Mouse (Mus musculus): ENCODE results near the gene Gpc3. TPM values are rescaled to one million over a fixed set of nuclear protein-coding genes. Genes with fewer than 3 reads are reported as not detected.

Gene Gpc3
- polyA plus RNA-seq, 1 experiment = 9.6 TPM

- no peaks in the 10 kb centered on the region for H3K4me1 ChIP-seq (ENCODE audit: control insufficient read depth, insufficient read depth, insufficient read length, low read length)
- H3K4me3 ChIP-seq (ENCODE audit: insufficient read depth, low read depth, low read length) = no peak overlapping the region
- no peak overlapping the region for H3K27ac ChIP-seq (replicated peaks; ENCODE audit: low read depth, low read length)
Measured at GRCm38 (mm10) chrX:52514553-52514952, 99.2 kb downstream of the Gpc3 start.

- H3K4me3 ChIP-seq (ENCODE audit: insufficient read depth, low read depth, low read length) = no peak overlapping the region
- H3K27ac ChIP-seq (replicated peaks; ENCODE audit: low read depth, low read length) = no peak overlapping the region
- H3K4me1 ChIP-seq (ENCODE audit: control insufficient read depth, insufficient read depth, insufficient read length, low read length) = no peaks in the 10 kb centered on the region
Measured at GRCm38 (mm10) chrX:52511151-52511550, 102.6 kb downstream of the Gpc3 start.

- Histone ChIP-seq H3K27ac (replicated peaks; ENCODE audit: low read depth, low read length) (no peak overlapping the region), H3K4me1 (ENCODE audit: control insufficient read depth, insufficient read depth, insufficient read length, low read length) (no peaks in the 10 kb centered on the region), H3K4me3 (ENCODE audit: insufficient read depth, low read depth, low read length) (no peak overlapping the region)
Measured at GRCm38 (mm10) chrX:52503857-52504256, 109.9 kb downstream of the Gpc3 start.

GRCm38 (mm10) chrX:52489461-52489860 lies 124.3 kb downstream of the Gpc3 start:
- Histone ChIP-seq H3K4me1 (ENCODE audit: control insufficient read depth, insufficient read depth, insufficient read length, low read length) (no peaks in the 10 kb centered on the region), H3K27ac (replicated peaks; ENCODE audit: low read depth, low read length) (no peak overlapping the region), H3K4me3 (ENCODE audit: insufficient read depth, low read depth, low read length) (no peak overlapping the region)

GRCm38 (mm10) chrX:52455074-52455588 lies 158.6 kb downstream of the Gpc3 start:
- no peaks in the 10 kb centered on the region for H3K4me1 ChIP-seq (ENCODE audit: control insufficient read depth, insufficient read depth, insufficient read length, low read length)
- H3K27ac ChIP-seq (replicated peaks; ENCODE audit: low read depth, low read length) = no peak overlapping the region
- no peak overlapping the region for H3K4me3 ChIP-seq (ENCODE audit: insufficient read depth, low read depth, low read length)

- Histone ChIP-seq H3K4me3 (ENCODE audit: insufficient read depth, low read depth, low read length) (no peak overlapping the region), H3K27ac (replicated peaks; ENCODE audit: low read depth, low read length) (no peak overlapping the region)
Measured at GRCm38 (mm10) chrX:52453445-52454182, 160.1 kb downstream of the Gpc3 start.

GRCm38 (mm10) chrX:52449177-52449576 lies 164.6 kb downstream of the Gpc3 start:
- H3K27ac ChIP-seq (replicated peaks; ENCODE audit: low read depth, low read length) = no peak overlapping the region
- H3K4me1 ChIP-seq (ENCODE audit: control insufficient read depth, insufficient read depth, insufficient read length, low read length) = no peaks in the 10 kb centered on the region
- H3K4me3 ChIP-seq (ENCODE audit: insufficient read depth, low read depth, low read length) = no peak overlapping the region

More at GRCm38 (mm10) chrX:52453445-52454182, 160.1 kb downstream of the Gpc3 start:
- H3K4me1 ChIP-seq (ENCODE audit: control insufficient read depth, insufficient read depth, insufficient read length, low read length) = no peaks in the 10 kb centered on the region

- no peak overlapping the region for H3K27ac ChIP-seq (replicated peaks; ENCODE audit: low read depth, low read length)
- H3K4me3 ChIP-seq (ENCODE audit: insufficient read depth, low read depth, low read length) = no peak overlapping the region
- H3K4me1 ChIP-seq (ENCODE audit: control insufficient read depth, insufficient read depth, insufficient read length, low read length) = no peaks in the 10 kb centered on the region
Measured at GRCm38 (mm10) chrX:52448496-52448895, 165.3 kb downstream of the Gpc3 start.

- no peak overlapping the region for H3K27ac ChIP-seq (replicated peaks; ENCODE audit: low read depth, low read length)
Measured at GRCm38 (mm10) chrX:52446530-52446929, 167.2 kb downstream of the Gpc3 start.

GRCm38 (mm10) chrX:52444977-52445376 lies 168.8 kb downstream of the Gpc3 start:
- Histone ChIP-seq H3K4me3 (ENCODE audit: insufficient read depth, low read depth, low read length) (no peak overlapping the region), H3K4me1 (ENCODE audit: control insufficient read depth, insufficient read depth, insufficient read length, low read length) (no peaks in the 10 kb centered on the region), H3K27ac (replicated peaks; ENCODE audit: low read depth, low read length) (no peak overlapping the region)

More at GRCm38 (mm10) chrX:52446530-52446929, 167.2 kb downstream of the Gpc3 start:
- Histone ChIP-seq H3K4me3 (ENCODE audit: insufficient read depth, low read depth, low read length) (no peak overlapping the region), H3K4me1 (ENCODE audit: control insufficient read depth, insufficient read depth, insufficient read length, low read length) (no peaks in the 10 kb centered on the region)

- Histone ChIP-seq H3K4me1 (ENCODE audit: control insufficient read depth, insufficient read depth, insufficient read length, low read length) (no peaks in the 10 kb centered on the region), H3K4me3 (ENCODE audit: insufficient read depth, low read depth, low read length) (no peak overlapping the region), H3K27ac (replicated peaks; ENCODE audit: low read depth, low read length) (no peak overlapping the region)
Measured at GRCm38 (mm10) chrX:52441798-52442197, 172.0 kb downstream of the Gpc3 start.

GRCm38 (mm10) chrX:52439421-52439820 lies 174.3 kb downstream of the Gpc3 start:
- H3K4me1 ChIP-seq (ENCODE audit: control insufficient read depth, insufficient read depth, insufficient read length, low read length) = no peaks in the 10 kb centered on the region
- no peak overlapping the region for H3K4me3 ChIP-seq (ENCODE audit: insufficient read depth, low read depth, low read length)
- no peak overlapping the region for H3K27ac ChIP-seq (replicated peaks; ENCODE audit: low read depth, low read length)

- H3K27ac ChIP-seq (replicated peaks; ENCODE audit: low read depth, low read length) = no peak overlapping the region
- no peak overlapping the region for H3K4me3 ChIP-seq (ENCODE audit: insufficient read depth, low read depth, low read length)
- no peaks in the 10 kb centered on the region for H3K4me1 ChIP-seq (ENCODE audit: control insufficient read depth, insufficient read depth, insufficient read length, low read length)
Measured at GRCm38 (mm10) chrX:52425605-52426004, 188.1 kb downstream of the Gpc3 start.

GRCm38 (mm10) chrX:52419850-52420249 lies 193.9 kb downstream of the Gpc3 start:
- Histone ChIP-seq H3K4me3 (ENCODE audit: insufficient read depth, low read depth, low read length) (no peak overlapping the region), H3K4me1 (ENCODE audit: control insufficient read depth, insufficient read depth, insufficient read length, low read length) (no peaks in the 10 kb centered on the region), H3K27ac (replicated peaks; ENCODE audit: low read depth, low read length) (no peak overlapping the region)

GRCm38 (mm10) chrX:52412936-52413335 lies 200.8 kb downstream of the Gpc3 start:
- Histone ChIP-seq H3K27ac (replicated peaks; ENCODE audit: low read depth, low read length) (no peak overlapping the region), H3K4me1 (ENCODE audit: control insufficient read depth, insufficient read depth, insufficient read length, low read length) (no peaks in the 10 kb centered on the region)

GRCm38 (mm10) chrX:52401188-52401587 lies 212.6 kb downstream of the Gpc3 start:
- H3K4me3 ChIP-seq (ENCODE audit: insufficient read depth, low read depth, low read length) = no peak overlapping the region
- no peaks in the 10 kb centered on the region for H3K4me1 ChIP-seq (ENCODE audit: control insufficient read depth, insufficient read depth, insufficient read length, low read length)
- no peak overlapping the region for H3K27ac ChIP-seq (replicated peaks; ENCODE audit: low read depth, low read length)

More at GRCm38 (mm10) chrX:52412936-52413335, 200.8 kb downstream of the Gpc3 start:
- H3K4me3 ChIP-seq (ENCODE audit: insufficient read depth, low read depth, low read length) = no peak overlapping the region

Data from brown adipose tissue, adult 24 weeks (tissue).